Mouse (Mus musculus) ES-E14 (cell line): ENCODE data around the gene Olfr818. TPM values are rescaled to one million over a fixed set of nuclear protein-coding genes. Genes with fewer than 3 reads are reported as not detected.
"Not testable (repeated sequence)": the region's sequence is repeated elsewhere in the genome, so short reads cannot be mapped to it uniquely, and the experiment has no call there.

Experiments used
- DNase-seq: peaks from one replicate; pipeline ENCODE4 v3.0.0-alpha.2; 2013; ENCODE audit warnings: low read depth, low spot score
- H3K27ac ChIP-seq: 2 replicates; pipeline ENCODE4 v1.5.1; 2012; ENCODE audit warnings: low read depth, mild to moderate bottlenecking, low read length, moderate library complexity, mixed read lengths; ENCODE audit not compliant: poor library complexity, insufficient read depth, severe bottlenecking
- H3K36me3 ChIP-seq: 2 replicates; pipeline ENCODE4 v1.6.1; 2012; ENCODE audit warnings: mild to moderate bottlenecking, low read length, moderate library complexity, mixed read lengths; ENCODE audit not compliant: control insufficient read depth, poor library complexity, insufficient read depth, severe bottlenecking
- H3K4me1 ChIP-seq, 2 experiments: fragments of 150-350 bp in 1 of 2; sonication (generic) in 1 of 2; 2 replicates each; pipeline ENCODE4 v1.6.1; 2012; ENCODE audit warnings: low read length in 2 of 2, mild to moderate bottlenecking in 1 of 2, mixed read lengths in 1 of 2; ENCODE audit not compliant: control insufficient read depth in 2 of 2, insufficient read depth in 2 of 2, poor library complexity in 1 of 2
- H3K4me3 ChIP-seq, 2 experiments: fragments of 150-350 bp in 1 of 2; sonication (generic) in 1 of 2; 2 replicates each; pipeline ENCODE4 v1.5.1; 2012; ENCODE audit warnings: low read length in 2 of 2, low read depth in 1 of 2, mild to moderate bottlenecking in 1 of 2, mixed read lengths in 1 of 2; ENCODE audit not compliant: insufficient read depth in 1 of 2, poor library complexity in 1 of 2, severe bottlenecking in 1 of 2
- H3K9ac ChIP-seq: 2 replicates; pipeline ENCODE4 v1.6.1; 2012; ENCODE audit warnings: low read depth, mild to moderate bottlenecking, low read length, mixed read lengths; ENCODE audit not compliant: poor library complexity, insufficient read depth, severe bottlenecking
- H3K9me3 ChIP-seq: fragments of 150-350 bp; sonication (generic); 2 replicates; pipeline ENCODE4 v1.6.1; 2012; ENCODE audit warnings: low read depth, mild to moderate bottlenecking, low read length; ENCODE audit not compliant: control insufficient read depth, insufficient read depth
- CHD2 ChIP-seq: IDR thresholded peaks from 2 replicates; pipeline ENCODE4 v1.6.1; 2014; ENCODE audit warnings: mild to moderate bottlenecking, low read depth, low read length, inconsistent platforms
- HCFC1 ChIP-seq: IDR thresholded peaks from 2 replicates; pipeline ENCODE4 v1.6.1; 2012; ENCODE audit warnings: low read length, inconsistent platforms, borderline replicate concordance; ENCODE audit not compliant: insufficient read depth
- MAFK ChIP-seq: IDR thresholded peaks from 2 replicates; pipeline ENCODE4 v1.6.1; 2014; ENCODE audit warnings: mild to moderate bottlenecking, low read depth, low read length, inconsistent platforms; ENCODE audit not compliant: insufficient read depth
- ZC3H11A ChIP-seq: IDR thresholded peaks from 2 replicates; pipeline ENCODE4 v1.6.1; 2012; ENCODE audit warnings: low read depth, mild to moderate bottlenecking, inconsistent platforms, low read length, borderline replicate concordance
- ZNF384 ChIP-seq: IDR thresholded peaks from 2 replicates; pipeline ENCODE4 v1.6.1; 2012; ENCODE audit warnings: low read depth, low read length, inconsistent platforms
- in situ Hi-C, 2 experiments: fragments of 600-800 bp; cut with MboI; formaldehyde crosslinking; loops; one replicate each; pipeline ENCODE4 v1.15.1; 2025; ENCODE audit warnings: low sequenced_read_pairs in 2 of 2, inconsistent platforms in 1 of 2; ENCODE audit not compliant: unreplicated experiment in 2 of 2
- total RNA-seq: library from RNA; depleted of rRNA; stranded (reverse); fragments of 300-350 nt; gene quantifications from 2 replicates; pipeline ENCODE4 v1.2.3, GENCODE M21; 2012; rRNA removed

Olfr818 gene
- total RNA-seq, 1 experiment, result not detected

GRCm38 (mm10) chr10:129915497-129915896 lies 33.4 kb downstream of the Olfr818 start, which contains the start of gene Olfr816:
Gene Olfr816 (minus strand): TSS chr10:129915597.
- Histone ChIP-seq H3K36me3 (no peaks in the 10 kb centered on the region), H3K27ac (no peak within 1 kb of the TSS), H3K9me3 (no peaks in the 10 kb centered on the region), H3K9ac (no peak within 1 kb of the TSS), H3K4me1 (no peaks in the 10 kb centered on the region), H3K4me3 (no peak within 1 kb of the TSS)
- no peak for TF ChIP-seq ZC3H11A
- no peak for TF ChIP-seq HCFC1
- TF ChIP-seq CHD2, result no peak
- TF ChIP-seq MAFK, result no peak
- TF ChIP-seq ZNF384, result no peak
- DNase-seq, result no peak
- in situ Hi-C loops, result no loop called here

DNA sequence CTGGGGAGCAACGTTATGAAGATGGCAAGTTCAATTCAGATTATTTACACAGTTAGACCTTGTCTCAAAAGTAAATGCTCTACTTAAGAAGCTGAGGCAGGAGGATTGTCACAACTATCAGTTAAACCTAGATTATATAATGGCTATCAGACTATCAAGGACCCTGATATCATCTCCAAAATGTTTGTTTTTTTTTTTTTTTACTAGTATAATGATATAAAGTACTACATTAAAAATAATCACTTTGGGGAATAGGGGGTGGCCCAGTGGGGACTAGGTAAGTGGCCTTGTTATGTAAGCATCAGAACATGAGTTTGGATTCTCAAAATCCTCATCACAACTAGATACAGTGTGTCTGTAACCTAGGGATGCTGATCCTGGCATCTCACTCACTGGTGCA lies 43.1 kb downstream of the Olfr818 start, which contains the start of gene Olfr815:
Olfr815 (minus strand) TSS at position 101 of the 400 bp plus-strand sequence.
- in situ Hi-C loops, DNase-seq, H3K27ac ChIP-seq, H3K4me1 ChIP-seq, H3K36me3 ChIP-seq, H3K4me3 ChIP-seq, H3K9me3 ChIP-seq, H3K9ac ChIP-seq: not testable (repeated sequence)

Other genes starting within 250 kb of the Olfr818 start
- gene Olfr804, start 245.9 kb downstream of the Olfr818 start, total RNA-seq, result not detected in 2 replicates
- not detected in 2 replicates for gene Olfr805, start 219.7 kb downstream of the Olfr818 start, total RNA-seq
- not detected in 2 replicates for gene Olfr806, start 207.2 kb downstream of the Olfr818 start, total RNA-seq
- not detected in 2 replicates for gene Olfr807, start 191.3 kb downstream of the Olfr818 start, total RNA-seq
- not detected in 2 replicates for gene Olfr808, start 183.6 kb downstream of the Olfr818 start, total RNA-seq
- gene Olfr809, start 174.5 kb downstream of the Olfr818 start, total RNA-seq, result not detected in 2 replicates
- gene Olfr810, start 154.2 kb downstream of the Olfr818 start, total RNA-seq, result not detected in 2 replicates
- gene Olfr811, start 144.7 kb downstream of the Olfr818 start, total RNA-seq, result not detected in 2 replicates
- not detected in 2 replicates for gene Olfr812, start 103.0 kb downstream of the Olfr818 start, total RNA-seq
- gene Olfr813, start 93.7 kb downstream of the Olfr818 start, total RNA-seq, result not detected in 2 replicates
- 0.22 and 0.26 TPM in 2 replicates for gene Olfr814, start 69.2 kb downstream of the Olfr818 start, total RNA-seq
- 0.58 and 0.63 TPM in 2 replicates for gene Olfr815, start 43.2 kb downstream of the Olfr818 start, total RNA-seq
- not detected in 2 replicates for gene Olfr816, start 33.5 kb downstream of the Olfr818 start, total RNA-seq
- not detected in 2 replicates for gene Olfr819, start 18.2 kb upstream of the Olfr818 start, total RNA-seq
- not detected in 2 replicates for gene Olfr247, start 27.0 kb upstream of the Olfr818 start, total RNA-seq
- gene Gm10310, start 36.0 kb upstream of the Olfr818 start, total RNA-seq, result not detected in 2 replicates
- not detected in 2 replicates for gene Olfr820, start 63.5 kb upstream of the Olfr818 start, total RNA-seq
- gene Olfr821, start 81.2 kb upstream of the Olfr818 start, total RNA-seq, result not detected in 2 replicates
- not detected in 2 replicates for gene Olfr822, start 122.1 kb upstream of the Olfr818 start, total RNA-seq
- gene Olfr823, start 166.3 kb upstream of the Olfr818 start, total RNA-seq, result not detected in 2 replicates
- not detected in 2 replicates for gene Olfr824, start 180.9 kb upstream of the Olfr818 start, total RNA-seq
- gene Olfr825, start 217.7 kb upstream of the Olfr818 start, total RNA-seq, result not detected in 2 replicates
- not detected in 2 replicates for gene Olfr826, start 235.1 kb upstream of the Olfr818 start, total RNA-seq